Mouse (Mus musculus): ENCODE measurements at regions not wholly inside any gene's neighbourhood (a gene's known extent, or its start where the extent isn't known, plus 50 kb on each side); places are given as distances from the start of the nearest gene placed in this dataset.

DNA sequence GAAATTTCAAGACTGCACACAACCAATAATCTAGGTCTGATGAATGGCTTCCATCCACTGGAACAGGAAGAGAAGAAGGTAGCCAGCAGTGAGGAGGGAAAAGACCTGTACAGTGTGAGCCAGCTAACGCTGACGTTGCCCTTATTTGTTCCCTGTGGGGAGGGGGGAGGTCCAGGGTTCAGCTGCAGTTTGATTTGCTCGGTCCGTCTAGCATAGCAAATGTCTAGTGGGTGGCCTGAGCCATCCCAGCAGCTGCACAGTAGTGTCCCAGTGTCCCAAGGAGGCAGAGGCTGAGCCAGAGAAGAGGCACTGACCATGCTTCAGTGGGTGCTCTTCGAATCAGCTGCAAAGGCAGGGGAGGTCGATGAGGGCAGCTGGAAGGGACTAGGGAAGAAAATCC lies 120.7 kb upstream of the Atp6ap2 start:
- CTCF ChIA-PET = no interaction called here

DNA sequence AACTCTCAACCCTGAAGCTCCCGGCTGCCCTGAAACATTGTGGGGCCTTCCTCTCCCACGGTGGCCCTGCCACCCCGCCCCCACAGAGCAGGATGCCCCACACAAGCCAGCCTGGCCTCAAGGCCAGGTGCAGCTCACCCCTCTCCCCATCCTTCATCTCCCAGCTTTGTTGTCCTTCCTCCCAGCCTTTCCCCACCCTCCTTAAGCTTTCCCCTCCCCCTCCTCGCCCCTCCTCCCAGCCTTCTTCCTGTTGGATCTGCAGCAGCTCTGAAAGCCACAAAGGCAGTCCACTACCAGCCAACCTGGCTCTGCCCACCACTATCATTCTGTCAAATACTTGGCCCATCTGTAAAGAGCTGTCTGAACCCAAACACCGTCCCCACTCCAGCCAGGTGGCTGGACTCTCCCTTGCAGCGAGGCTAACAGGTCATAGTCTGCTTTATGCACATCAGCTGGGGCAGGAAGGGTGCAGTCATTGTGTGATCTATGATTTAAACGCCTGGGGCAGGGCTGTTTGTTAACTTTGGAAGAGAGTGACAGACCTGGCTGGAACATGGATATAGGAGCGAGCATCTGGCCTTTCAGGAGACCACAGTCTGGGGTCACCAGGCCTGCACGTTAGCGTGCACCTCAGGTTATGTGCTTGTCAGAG lies 119.9 kb upstream of the Atp6ap2 start:
- CTCF ChIA-PET = interaction anchor here (0.6 kb wide), 1 partner anchor 11 kb away, joined by 4 read pairs; no protein-coding TSS in a partner anchor

DNA sequence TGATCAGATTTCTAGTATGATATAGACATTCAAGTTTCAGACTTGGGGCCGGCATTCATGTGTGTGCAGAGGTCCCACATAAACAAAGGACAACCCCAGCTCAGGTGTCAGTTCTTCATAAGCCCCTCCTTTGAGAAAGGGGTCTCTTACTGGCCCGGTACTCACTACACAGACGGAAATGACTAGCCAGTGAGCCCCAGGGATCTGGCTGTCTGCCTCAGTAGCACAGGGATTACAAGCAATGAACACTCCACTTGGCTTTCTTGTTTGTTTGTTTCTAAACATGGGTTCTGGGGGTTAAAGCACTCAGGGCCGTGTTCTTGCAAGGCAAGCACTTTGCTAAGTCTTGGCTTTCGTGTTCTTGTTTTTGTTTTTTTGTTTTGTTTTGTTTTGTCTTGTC lies 115.3 kb upstream of the Atp6ap2 start:
- CTCF ChIA-PET = no interaction called here

- CTCF ChIA-PET = no interaction called here
Measured at GRCm38 (mm10) chrX:12479207-12479606, 108.4 kb upstream of the Atp6ap2 start.

- CTCF ChIA-PET = no interaction called here
Measured at GRCm38 (mm10) chrX:12490957-12491356, 96.6 kb upstream of the Atp6ap2 start.

DNA sequence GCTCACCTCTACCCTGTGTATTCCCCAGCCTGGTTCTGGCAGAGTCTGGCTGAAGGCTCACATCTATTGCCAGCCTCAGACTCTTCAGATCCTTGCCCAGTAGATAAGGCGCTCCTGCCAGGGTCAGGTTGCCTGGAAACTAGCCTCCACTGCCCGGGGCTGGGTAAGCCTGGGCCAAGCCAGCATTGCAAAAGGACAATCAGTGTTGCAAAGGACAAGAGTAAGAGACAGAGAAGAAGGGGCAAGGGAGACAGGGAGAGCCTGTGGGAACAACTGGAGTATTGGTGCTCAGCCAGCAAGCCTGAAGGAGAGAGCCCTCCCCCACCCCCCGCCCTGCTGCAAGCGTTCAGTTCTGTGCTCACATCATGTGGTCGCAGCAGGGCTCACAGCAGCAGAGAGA lies 94.4 kb upstream of the Atp6ap2 start:
- CTCF ChIA-PET = no interaction called here

- CTCF ChIA-PET = no interaction called here
Measured at GRCm38 (mm10) chrX:12493916-12494315, 93.7 kb upstream of the Atp6ap2 start.

DNA sequence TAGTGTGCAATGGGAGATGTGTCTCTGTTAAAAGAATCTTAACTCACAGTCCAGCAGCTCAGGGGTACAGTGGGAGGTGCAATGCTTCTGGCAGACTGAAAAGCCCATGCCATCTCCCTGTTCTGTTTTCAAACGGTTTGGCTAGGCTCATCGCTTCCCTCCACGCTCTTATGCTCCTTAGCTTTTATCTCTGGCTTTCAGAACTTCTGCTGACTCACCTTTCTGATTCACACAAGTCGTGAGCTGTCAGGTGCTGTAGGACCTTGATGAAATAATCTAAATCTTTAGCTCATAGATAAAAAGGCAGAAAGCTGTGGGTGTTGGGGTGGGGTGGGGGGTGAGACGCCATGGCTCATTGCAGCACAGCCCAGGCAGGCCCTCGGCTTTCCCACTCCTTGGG lies 93.1 kb upstream of the Atp6ap2 start:
- CTCF ChIA-PET = no interaction called here

- CTCF ChIA-PET = no interaction called here
Measured at GRCm38 (mm10) chrX:12500601-12501000, 87.0 kb upstream of the Atp6ap2 start.

DNA sequence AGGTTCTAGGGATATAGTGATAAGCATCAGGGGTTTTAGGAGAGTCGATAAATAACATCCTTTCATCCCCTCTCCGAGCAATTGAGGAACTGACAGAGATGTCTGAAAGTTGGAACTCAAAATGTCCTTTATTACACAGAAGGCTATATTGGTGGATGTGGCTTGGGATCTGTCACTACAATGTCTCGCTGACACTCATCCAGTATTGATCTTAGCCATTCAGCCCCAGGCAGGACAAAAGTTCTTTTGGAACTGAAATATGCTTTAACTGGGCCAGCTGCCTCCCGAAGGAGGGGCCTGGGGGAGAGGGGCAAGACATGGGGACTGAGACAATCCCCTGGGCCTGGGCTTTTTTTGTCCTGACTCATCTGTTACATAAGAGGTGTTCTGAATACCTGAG lies 85.2 kb upstream of the Atp6ap2 start:
- CTCF ChIA-PET = no interaction called here

- CTCF ChIA-PET = no interaction called here
Measured at GRCm38 (mm10) chrX:12503581-12503980, 84.0 kb upstream of the Atp6ap2 start.

- CTCF ChIA-PET = no interaction called here
Measured at GRCm38 (mm10) chrX:12511119-12511518, 76.5 kb upstream of the Atp6ap2 start.

DNA sequence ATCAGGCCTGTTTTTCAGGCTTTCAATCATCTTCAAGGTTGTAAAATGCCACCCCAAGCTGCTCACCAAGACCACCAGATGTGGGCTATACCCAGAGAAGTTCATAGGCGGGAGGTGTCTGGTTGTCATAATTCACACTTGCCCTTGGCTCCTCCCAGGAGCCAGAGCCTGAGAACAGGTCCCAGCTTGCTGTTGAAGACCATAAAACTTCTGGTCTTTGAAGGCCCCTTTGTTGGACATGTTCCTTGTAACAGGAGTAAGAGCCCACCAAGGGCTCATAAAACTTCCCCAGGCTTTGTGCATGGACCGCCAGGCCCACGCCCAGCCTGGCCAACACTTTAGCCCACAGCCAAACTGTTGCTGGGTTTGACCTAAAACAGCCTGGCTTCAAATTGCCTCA lies 62.6 kb upstream of the Atp6ap2 start:
- CTCF ChIA-PET = no interaction called here

DNA sequence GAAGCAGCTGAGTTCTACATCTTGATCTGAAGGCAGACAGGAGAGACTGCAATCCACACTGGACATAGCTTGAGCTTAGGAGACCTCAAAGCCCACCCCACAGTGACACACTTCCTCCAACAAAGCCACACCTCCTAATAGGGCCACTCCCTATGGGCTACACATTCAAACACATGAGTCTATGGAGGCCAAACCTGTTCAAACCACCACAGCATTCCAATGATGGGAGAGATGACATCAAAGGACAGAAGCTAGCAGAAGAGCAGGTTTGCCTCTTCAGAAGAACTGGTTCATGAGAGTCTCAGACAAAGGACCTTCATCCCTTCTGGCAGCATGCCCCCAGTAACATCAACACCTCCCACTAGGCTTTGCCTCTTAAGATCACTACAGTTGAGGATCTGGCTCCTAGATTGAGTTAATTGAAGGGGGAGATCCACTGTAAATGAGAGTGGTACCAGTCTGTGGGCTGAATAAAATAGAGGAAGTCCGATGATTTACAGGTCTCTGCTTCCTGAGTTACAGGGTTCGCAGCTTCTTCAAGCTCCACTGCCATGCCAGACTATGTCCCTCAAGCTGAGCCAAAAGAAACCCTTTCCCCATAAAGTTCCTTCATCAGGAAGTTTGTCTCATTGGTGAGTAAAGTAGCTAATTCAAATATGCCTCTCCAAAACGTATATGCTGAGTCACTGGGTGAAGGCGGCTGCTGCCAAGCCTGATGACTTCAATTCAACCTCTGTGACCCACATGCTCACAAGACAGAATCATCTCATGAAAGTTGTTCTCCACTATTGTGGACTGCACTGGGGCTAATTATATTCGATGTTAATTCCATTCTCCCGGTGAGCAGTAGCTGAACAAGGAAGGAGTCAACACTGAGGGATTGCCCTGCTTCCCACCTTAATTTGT lies 56.9 kb upstream of the Atp6ap2 start:
- CTCF ChIA-PET = no interaction called here
